Mouse (Mus musculus): Measurements from ENCODE around the gene Zfp385c. TPM values are rescaled to one million over a fixed set of nuclear protein-coding genes. Genes with fewer than 3 reads are reported as not detected.

The Zfp385c gene
- total and polyA plus RNA-seq, 3 experiments = 0.11 TPM; not detected in 2

DNA sequence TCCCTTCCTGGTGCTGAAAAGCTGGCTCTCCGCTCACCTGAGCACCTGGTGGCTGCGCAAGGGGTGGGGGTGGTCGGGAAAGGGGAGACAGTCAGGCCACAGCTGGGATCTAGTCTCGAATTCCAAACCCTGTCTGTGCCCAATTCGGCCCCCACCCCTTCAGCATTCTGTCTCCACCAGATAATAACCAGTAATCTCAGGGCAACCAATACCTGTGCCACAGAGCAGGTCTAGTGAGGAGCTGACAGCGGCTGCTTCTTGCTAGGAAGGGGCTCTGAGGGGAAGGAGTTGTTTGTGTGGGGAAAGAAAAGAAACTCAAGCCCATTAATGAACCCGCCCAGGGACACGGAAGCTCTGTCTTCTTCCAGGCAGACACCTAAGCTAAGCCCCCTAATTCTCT, 41.0 kb downstream of the Zfp385c start:
- peaks cover 55% of the 10 kb centered on the region for H3K27me3 ChIP-seq (ENCODE audit: insufficient read depth, low read length)
- no peak overlapping the region for H3K4me3 ChIP-seq (ENCODE audit: low read depth, low read length)
- H3K36me3 ChIP-seq (replicated peaks) = no peaks in the 10 kb centered on the region
- H3K4me1 ChIP-seq (ENCODE audit: insufficient read depth, low read depth, low read length) = no peaks in the 10 kb centered on the region
- no peaks in the 10 kb centered on the region for H3K9me3 ChIP-seq (replicated peaks)
- no peak for TF ChIP-seq POLR2AphosphoS5 (IDR thresholded peaks at IDR 0.05; ENCODE audit: insufficient replicate concordance, low read depth, low read length)
- no peak for TF ChIP-seq GATA1 (IDR thresholded peaks at IDR 0.05; ENCODE audit: borderline replicate concordance, low read length)
- no peak for TF ChIP-seq TAL1 (conservative IDR thresholded peaks at IDR 0.05; ENCODE audit: low read depth, low read length)
- TF ChIP-seq GATA2 (IDR thresholded peaks at IDR 0.05; ENCODE audit: borderline replicate concordance, low read depth, low read length) = no peak
- TF ChIP-seq CTCF (IDR thresholded peaks at IDR 0.05; ENCODE audit: low read depth, low read length) = no peak
- DNase-seq (ENCODE audit: low spot score) (no peak), ATAC-seq (ENCODE audit: extremely low read depth, insufficient number of reproducible peaks, low FRiP score, poor library complexity, severe bottlenecking) (no peak)

DNA sequence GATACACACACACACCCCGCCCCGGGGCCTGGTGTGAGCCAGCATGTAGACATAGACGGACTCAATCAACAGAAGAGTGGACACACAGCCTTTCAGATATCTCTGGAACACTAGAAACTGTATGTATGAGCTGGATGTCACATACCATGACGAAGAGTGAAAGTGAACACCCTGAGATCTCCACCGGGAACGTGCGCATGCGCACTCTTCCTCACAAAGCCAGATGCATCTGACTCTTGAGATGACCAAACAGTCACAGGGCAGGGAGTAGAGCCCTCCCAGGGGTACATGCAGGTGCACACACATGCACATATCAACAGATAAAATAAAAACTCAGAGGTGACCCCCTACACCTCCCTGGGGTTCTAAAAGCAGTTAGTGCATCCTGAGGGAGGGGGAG, 43.9 kb downstream of the Zfp385c start:
- peaks cover 58% of the 10 kb centered on the region for H3K27me3 ChIP-seq (ENCODE audit: insufficient read depth, low read length)
- no peak for DNase-seq (ENCODE audit: low spot score)
- no peaks in the 10 kb centered on the region for H3K36me3 ChIP-seq (replicated peaks)
- no peaks in the 10 kb centered on the region for H3K9me3 ChIP-seq (replicated peaks)
- H3K4me1 ChIP-seq (ENCODE audit: insufficient read depth, low read depth, low read length) = no peaks in the 10 kb centered on the region
- no peak for ATAC-seq (ENCODE audit: extremely low read depth, insufficient number of reproducible peaks, low FRiP score, poor library complexity, severe bottlenecking)
- H3K4me3 ChIP-seq (ENCODE audit: low read depth, low read length) = no peak overlapping the region
- no peak for TF ChIP-seq POLR2AphosphoS5 (IDR thresholded peaks at IDR 0.05; ENCODE audit: insufficient replicate concordance, low read depth, low read length)
- TF ChIP-seq GATA2 (IDR thresholded peaks at IDR 0.05; ENCODE audit: borderline replicate concordance, low read depth, low read length) = no peak
- no peak for TF ChIP-seq CTCF (IDR thresholded peaks at IDR 0.05; ENCODE audit: low read depth, low read length)

DNA sequence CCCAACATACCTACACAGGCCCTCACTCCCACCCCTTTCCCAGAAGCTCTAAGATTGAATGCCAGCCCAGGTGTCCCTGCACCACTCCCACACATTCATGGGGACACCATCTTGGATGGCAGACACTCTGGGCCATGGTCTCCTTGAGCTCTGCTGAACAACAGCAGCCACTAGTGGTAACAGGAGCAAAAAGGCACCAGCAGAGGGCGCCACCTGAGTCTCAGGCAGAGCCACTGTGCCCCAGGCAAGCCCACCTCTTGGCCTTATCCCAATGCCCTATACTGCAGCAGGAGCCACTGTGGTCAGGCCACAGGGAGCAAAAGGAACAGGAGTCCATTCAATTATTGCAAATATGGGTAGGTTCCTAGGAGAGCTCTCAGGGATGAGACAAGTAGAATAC, 46.0 kb downstream of the Zfp385c start:
- ATAC-seq (ENCODE audit: extremely low read depth, insufficient number of reproducible peaks, low FRiP score, poor library complexity, severe bottlenecking) (no peak), DNase-seq (ENCODE audit: low spot score) (no peak)
- no peaks in the 10 kb centered on the region for H3K36me3 ChIP-seq (replicated peaks)
- no peaks in the 10 kb centered on the region for H3K9me3 ChIP-seq (replicated peaks)
- no peaks in the 10 kb centered on the region for H3K4me1 ChIP-seq (ENCODE audit: insufficient read depth, low read depth, low read length)
- no peak overlapping the region for H3K4me3 ChIP-seq (ENCODE audit: low read depth, low read length)
- TF ChIP-seq POLR2AphosphoS5 (IDR thresholded peaks at IDR 0.05; ENCODE audit: insufficient replicate concordance, low read depth, low read length) = no peak
- TF ChIP-seq CTCF (IDR thresholded peaks at IDR 0.05; ENCODE audit: low read depth, low read length) = peak; percentile 63
- H3K27me3 ChIP-seq (ENCODE audit: insufficient read depth, low read length) = peaks cover 54% of the 10 kb centered on the region

DNA sequence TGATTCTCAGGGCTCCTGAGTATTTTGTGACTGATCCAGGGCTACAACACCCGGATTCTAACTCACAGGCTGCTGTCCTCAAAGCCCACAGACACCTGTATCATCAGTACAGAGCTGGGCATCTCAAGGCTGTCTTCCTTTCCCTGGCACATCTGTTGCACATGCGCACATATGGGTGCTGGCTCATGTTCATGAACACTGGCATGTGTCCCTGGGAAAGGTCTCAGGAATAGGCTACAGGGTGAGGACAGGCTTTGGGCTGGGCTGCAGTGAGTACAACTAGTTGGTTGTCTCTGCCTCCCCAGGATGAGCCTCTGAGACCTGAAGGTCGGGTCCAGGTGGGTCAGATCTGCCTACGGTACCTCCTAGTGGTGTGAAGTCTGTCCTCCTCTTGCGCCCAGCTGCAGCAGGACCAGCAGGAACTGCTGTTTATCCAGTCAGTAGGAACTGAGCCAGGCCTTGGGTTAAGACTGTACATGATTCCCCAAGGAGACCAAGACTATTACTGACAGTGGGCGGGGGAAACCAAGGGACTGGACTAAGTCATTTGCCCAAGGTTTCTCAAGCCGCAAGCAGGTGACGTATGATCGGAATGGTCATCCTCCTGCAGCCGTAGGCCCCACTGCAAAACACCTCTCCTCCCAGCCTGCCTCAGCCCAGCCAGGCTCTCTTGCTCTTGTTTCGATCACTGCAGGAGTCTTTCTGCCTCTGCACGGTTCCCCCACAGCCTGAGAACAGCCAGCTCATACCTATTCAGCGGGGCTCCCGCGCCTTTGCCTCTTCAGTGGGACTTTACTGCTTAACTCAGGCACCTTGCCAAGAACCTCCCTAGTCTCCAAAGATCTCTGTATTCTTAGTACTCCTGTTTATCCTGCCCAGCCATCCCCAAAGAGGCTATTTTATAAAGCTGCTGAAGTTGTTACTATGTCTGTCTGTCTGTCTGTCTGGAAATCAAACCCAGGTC, 48.4 kb downstream of the Zfp385c start:
- no peak for ATAC-seq (ENCODE audit: extremely low read depth, insufficient number of reproducible peaks, low FRiP score, poor library complexity, severe bottlenecking)
- DNase-seq (ENCODE audit: low spot score) = no peak
- no peaks in the 10 kb centered on the region for H3K9me3 ChIP-seq (replicated peaks)
- H3K4me3 ChIP-seq (ENCODE audit: low read depth, low read length) = no peak overlapping the region
- H3K4me1 ChIP-seq (ENCODE audit: insufficient read depth, low read depth, low read length) = no peaks in the 10 kb centered on the region
- H3K27me3 ChIP-seq (ENCODE audit: insufficient read depth, low read length) = peaks cover 50% of the 10 kb centered on the region
- TF ChIP-seq GATA1 (IDR thresholded peaks at IDR 0.05; ENCODE audit: borderline replicate concordance, low read length) (no peak), POLR2AphosphoS5 (IDR thresholded peaks at IDR 0.05; ENCODE audit: insufficient replicate concordance, low read depth, low read length) (no peak), GATA2 (IDR thresholded peaks at IDR 0.05; ENCODE audit: borderline replicate concordance, low read depth, low read length) (no peak), CTCF (IDR thresholded peaks at IDR 0.05; ENCODE audit: low read depth, low read length) (no peak), TAL1 (conservative IDR thresholded peaks at IDR 0.05; ENCODE audit: low read depth, low read length) (no peak)
- no peaks in the 10 kb centered on the region for H3K36me3 ChIP-seq (replicated peaks)

DNA sequence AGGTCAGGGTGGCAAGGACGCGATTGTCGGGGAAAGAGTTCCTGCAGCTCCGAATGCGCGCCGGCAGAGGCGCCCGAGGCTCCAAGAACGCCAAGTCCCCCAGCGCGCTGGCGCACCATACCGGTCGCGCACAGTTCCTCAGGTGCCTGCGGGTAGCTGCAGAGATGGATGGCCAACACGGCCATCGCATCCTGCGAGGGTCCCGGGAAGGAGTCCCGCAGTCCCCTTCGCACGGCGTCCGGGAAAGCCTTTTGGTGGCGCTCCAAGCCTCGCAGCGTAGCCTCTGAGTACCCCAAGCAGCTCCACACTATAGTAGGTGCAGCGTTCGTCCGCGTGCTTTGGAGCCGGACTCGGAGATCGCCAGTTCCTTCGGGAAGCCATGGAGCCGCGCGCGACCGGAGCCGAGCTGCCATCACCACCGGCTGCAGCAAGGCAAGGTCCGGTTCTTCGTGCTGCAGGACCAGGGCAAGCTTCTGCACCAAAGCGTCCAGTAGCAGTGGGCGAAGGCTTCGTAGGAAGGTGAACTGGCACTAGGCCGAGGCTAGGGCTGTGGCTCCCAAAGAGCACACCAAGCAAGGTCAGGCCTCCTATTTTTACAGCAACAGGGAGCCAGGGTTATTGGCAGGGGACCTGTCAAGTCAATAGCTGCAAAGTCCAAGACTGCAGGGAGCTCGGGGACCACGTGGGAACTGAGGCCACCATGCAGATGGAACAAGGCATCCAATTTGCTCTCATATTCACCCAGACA, 51.9 kb downstream of the Zfp385c start:
- H3K4me1 ChIP-seq (ENCODE audit: insufficient read depth, low read depth, low read length) = no peaks in the 10 kb centered on the region; the same call in 1 of the 2 replicates
- no peaks in the 10 kb centered on the region for H3K36me3 ChIP-seq (replicated peaks)
- H3K9me3 ChIP-seq (replicated peaks) = no peaks in the 10 kb centered on the region
- no peak for TF ChIP-seq GATA2 (IDR thresholded peaks at IDR 0.05; ENCODE audit: borderline replicate concordance, low read depth, low read length)
- TF ChIP-seq POLR2AphosphoS5 (IDR thresholded peaks at IDR 0.05; ENCODE audit: insufficient replicate concordance, low read depth, low read length) = no peak
- TF ChIP-seq CTCF (IDR thresholded peaks at IDR 0.05; ENCODE audit: low read depth, low read length) = no peak
- no peak for TF ChIP-seq GATA1 (IDR thresholded peaks at IDR 0.05; ENCODE audit: borderline replicate concordance, low read length)
- TF ChIP-seq TAL1 (conservative IDR thresholded peaks at IDR 0.05; ENCODE audit: low read depth, low read length) = no peak
- H3K4me3 ChIP-seq (ENCODE audit: low read depth, low read length) = no peak overlapping the region
- DNase-seq (ENCODE audit: low spot score) = no peak
- peaks cover 68% of the 10 kb centered on the region for H3K27me3 ChIP-seq (ENCODE audit: insufficient read depth, low read length)
- no peak for ATAC-seq (ENCODE audit: extremely low read depth, insufficient number of reproducible peaks, low FRiP score, poor library complexity, severe bottlenecking)

DNA sequence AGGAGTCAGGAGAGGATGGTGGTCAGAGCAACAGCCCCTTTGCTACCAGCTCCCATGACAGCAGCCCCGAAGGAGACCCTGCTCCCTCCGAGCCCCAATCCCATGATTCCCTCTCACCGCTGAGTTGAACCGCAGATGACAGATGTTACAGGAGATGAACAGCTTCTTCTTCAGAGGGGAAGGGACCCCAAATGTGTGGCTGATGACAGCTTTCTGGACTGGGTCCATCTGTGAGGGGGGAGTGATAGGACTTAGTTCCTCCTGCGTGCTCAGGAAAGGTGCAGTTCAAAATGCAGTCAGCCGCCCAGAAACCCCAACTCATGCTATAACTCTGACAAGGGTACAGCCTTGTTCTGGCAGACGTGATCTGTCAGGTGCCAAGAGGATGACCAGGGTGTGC, 57.7 kb downstream of the Zfp385c start:
- Histone ChIP-seq H3K27me3 (ENCODE audit: insufficient read depth, low read length) (peaks cover 80% of the 10 kb centered on the region), H3K9me3 (replicated peaks) (no peaks in the 10 kb centered on the region), H3K4me3 (ENCODE audit: low read depth, low read length) (no peak overlapping the region), H3K36me3 (replicated peaks) (no peaks in the 10 kb centered on the region), H3K4me1 (ENCODE audit: insufficient read depth, low read depth, low read length) (peaks cover 14% of the 10 kb centered on the region)
- DNase-seq (ENCODE audit: low spot score) (no peak), ATAC-seq (ENCODE audit: extremely low read depth, insufficient number of reproducible peaks, low FRiP score, poor library complexity, severe bottlenecking) (no peak)
- TF ChIP-seq CTCF (IDR thresholded peaks at IDR 0.05; ENCODE audit: low read depth, low read length) (no peak), TAL1 (conservative IDR thresholded peaks at IDR 0.05; ENCODE audit: low read depth, low read length) (no peak), POLR2AphosphoS5 (IDR thresholded peaks at IDR 0.05; ENCODE audit: insufficient replicate concordance, low read depth, low read length) (no peak), GATA1 (IDR thresholded peaks at IDR 0.05; ENCODE audit: borderline replicate concordance, low read length) (no peak), GATA2 (IDR thresholded peaks at IDR 0.05; ENCODE audit: borderline replicate concordance, low read depth, low read length) (no peak)

All from G1E (cell line).